Mouse (Mus musculus): ENCODE measurements around the gene Klf13.

The Klf13 gene

DNA sequence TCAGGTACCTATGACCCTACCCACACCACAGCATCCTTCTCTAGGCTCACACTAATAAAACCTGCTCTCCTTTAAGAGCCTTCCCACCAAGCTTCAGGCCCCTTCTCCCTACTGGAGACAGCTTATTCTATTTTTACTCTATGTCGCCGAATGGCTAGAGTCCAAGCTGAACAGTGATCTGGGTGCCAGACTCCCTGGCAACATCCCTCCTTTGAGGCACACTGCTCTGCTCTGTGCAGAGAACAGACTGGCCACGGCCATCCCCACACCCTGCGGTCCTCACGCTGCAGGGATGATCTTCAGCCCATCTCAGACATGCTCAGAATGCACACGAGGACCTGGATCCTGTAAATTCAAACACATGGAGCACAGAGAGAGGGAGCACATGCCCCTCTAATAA is 59.1 kb downstream of the Klf13 start:
- no peak for DNase-seq

DNA sequence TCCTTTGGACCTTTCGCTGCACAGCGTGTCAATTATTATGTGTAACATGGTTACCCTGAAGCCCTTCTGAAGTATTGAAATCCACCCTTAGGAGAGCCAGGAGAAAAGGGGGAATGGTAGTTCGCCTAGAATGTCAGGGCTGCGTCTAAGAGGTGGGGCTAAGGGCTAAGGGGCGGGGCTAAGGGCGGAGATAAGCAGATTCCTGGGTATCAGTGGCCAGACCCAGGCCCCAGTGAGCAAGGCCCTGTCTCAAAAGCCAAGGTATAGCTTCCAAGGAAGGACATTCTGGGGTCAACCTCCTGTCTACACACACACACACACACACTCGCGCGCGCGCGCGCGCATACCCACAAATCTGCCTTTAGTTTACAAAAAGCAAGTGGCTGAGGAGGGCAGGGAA is 61.1 kb downstream of the Klf13 start:
- DNase-seq = no peak

DNA sequence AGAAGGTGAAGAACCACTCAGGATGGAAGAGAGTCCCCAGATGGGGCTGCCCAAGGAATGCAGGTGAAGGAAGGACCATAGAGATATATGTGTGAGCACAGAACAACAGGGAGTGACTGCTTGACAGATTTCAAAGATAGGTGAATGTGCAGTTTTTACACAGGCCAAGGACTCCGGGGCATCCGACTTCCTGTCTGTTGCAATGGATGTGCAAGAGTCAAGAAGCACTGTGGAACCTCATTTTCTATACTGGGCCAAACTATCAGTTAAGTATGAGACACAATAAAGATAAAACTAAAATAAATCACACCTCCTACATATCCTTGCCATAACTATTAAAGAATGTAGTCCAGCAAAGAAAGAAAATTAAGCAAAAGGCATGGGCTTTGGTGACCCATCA is 62.1 kb downstream of the Klf13 start:
- no peak for DNase-seq

DNA sequence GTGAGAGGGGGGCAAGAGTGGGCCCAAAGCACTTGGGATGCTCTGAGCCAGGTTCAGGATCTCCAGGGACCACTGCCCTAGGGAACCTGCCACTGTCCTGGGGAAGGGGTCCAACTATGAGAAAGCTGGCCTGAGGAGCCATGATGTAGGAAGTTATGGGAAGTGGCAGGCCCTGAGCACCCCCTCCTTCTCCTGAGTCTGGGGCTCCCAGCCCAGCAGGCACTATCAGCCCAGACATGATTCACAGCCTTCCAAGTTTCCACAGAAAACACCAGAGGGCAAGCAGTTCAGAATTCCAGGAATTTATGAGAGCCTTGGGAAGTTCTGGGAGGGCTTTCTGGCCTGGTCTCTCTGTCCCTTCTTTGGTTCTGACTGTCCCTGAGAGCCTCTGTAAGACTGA is 63.0 kb downstream of the Klf13 start:
- DNase-seq = no peak

DNA sequence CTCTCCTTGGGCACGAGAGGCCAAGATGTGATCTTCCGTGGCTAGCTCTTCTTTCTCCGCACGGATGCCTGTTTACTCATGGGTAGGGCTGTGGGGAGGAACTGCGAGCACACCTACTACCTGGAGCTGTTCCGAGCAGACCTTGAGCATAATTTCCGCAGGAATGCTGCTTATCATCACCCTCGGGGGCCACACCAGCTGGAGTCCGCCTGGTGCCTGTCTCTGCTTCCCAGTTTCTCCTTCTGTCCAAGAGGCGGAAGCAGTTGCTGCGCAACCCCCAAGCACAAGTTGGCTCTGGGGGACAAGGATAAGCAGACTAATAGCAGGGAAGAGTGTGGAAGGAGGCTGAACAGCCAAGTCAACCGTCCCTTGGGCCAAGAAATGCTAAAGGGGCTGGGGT is 64.8 kb downstream of the Klf13 start:
- DNase-seq = no peak

DNA sequence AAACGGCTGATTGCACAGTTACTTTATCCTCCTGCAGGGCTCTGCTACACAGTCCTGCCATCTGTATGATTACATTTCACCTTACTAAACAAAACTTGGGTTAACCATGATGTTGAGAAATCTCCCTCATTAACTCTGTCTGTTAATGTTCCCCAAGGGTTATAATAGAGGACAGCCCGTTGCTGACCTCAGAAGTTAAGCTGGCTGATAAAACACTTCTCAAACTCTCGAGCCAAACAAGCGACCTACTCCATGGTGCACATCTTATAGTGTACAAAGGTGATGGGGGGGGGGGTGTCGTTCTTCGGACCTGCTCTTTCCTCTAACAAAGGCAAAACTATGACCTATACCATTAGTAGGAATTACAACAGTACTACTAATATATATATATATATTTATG is 67.0 kb downstream of the Klf13 start:
- no peak for DNase-seq

DNA sequence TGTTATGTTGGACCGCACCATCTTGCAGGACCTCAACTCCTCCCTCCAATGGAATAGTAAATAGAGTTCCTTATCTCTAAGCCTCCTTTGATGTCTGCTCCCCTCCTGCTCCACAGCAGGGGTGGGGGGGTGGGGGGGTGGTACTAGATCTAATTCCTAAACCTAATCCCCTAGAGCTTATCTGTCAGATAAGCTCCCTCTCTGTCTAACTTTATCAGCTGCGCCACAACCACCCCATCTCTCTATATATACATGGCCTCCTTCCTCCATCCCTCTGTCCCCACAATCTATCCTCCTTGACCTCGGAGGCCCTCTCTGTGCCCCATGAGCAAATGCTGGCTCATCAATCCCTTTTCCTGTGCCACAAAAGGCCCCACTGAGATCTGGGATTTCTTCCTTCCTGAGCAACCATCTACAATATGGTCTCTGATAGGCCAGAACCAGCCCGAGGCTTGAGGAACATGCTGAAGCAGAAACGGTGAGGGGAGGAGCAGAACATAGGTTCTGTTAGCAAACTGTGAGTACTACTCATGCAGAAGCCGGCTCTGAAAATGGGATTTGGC is 70.3 kb downstream of the Klf13 start:
- no peak for DNase-seq

DNA sequence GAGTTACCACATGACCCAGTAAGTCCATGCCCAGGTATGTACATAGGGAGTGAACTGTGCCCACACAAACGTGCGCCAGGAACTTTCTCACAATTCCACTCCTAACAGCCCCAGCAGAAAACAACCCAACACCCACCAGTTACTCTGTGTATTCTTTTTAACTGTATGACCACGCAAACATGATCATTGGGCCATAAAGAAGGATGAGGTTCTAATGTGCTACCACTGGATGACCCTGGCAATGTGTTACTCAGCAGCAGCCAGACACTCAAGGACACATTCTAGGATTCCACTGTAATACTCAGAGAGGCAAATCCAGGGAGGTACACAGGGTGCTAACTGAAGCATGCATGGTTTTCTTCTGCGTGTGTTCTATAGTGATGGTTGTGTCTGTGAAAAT is 72.8 kb downstream of the Klf13 start:
- no peak for DNase-seq

DNA sequence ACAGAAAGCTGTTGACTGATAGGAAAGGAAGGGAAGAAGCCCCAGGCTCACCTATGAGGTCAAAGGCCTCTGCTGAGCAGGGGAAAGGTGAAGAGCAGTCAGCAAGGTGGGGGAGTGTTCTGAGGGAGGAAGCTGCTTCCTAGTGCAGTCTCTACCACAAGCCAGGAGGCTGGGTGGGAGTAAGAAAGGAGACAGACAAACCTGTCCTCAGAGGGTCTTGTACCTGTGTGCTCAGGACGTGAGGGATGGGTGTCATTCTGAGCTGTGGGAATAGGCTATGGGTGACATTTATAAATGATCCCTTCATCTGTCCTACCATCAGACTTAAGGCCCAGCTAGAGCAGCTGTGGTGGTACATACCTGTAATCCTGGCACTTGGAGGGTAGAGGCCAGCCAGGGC is 75.7 kb downstream of the Klf13 start:
- no peak for DNase-seq

DNA sequence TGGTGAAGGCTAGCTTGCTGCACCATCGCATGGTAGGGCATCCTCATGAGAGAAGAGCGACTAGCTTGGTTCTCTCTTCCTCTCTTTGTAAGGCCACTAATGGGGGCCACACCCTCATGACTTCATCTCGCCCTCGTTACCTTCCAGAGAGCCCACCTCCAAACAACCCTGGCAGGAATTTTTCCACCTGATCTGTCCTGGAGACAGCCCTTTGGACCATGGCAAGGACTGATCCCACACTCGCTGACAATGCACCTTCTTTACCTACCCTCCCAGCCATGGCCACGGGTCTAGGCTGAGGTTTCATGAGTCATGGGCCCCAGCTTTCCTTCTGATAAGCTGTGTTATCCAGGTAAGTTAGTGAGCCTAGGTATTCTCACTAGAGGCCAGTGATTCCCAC is 77.6 kb downstream of the Klf13 start:
- peak; percentile 25 for DNase-seq

DNA sequence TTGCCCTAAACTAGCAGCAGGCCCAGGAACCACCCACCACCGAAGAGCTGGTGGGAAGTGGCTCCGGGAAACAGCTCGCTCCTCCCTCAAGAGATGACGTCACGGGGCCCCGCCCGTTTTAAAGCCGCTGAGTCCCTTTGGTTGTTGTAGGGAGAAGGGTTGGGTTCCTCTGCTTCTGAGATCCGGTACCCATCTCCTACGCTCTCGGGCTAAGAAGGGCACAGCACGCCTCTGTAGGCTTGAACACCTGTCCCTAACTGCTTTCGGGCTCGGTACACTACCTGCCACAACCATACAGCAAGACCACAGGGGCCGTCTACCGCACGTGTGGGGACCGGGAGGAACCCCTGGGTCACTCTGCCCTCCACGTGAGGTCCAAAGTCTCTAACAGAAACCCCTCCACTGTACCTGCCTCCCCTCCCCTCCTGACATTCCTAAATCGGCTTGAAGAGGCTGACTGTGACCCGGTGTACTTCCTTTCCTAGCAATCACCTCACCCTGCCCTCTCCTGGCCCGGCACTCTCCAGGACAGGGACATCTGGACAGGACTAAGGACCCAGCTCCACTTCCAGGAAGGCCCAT is 80.1 kb downstream of the Klf13 start:
- DNase-seq = peak; percentile 90

DNA sequence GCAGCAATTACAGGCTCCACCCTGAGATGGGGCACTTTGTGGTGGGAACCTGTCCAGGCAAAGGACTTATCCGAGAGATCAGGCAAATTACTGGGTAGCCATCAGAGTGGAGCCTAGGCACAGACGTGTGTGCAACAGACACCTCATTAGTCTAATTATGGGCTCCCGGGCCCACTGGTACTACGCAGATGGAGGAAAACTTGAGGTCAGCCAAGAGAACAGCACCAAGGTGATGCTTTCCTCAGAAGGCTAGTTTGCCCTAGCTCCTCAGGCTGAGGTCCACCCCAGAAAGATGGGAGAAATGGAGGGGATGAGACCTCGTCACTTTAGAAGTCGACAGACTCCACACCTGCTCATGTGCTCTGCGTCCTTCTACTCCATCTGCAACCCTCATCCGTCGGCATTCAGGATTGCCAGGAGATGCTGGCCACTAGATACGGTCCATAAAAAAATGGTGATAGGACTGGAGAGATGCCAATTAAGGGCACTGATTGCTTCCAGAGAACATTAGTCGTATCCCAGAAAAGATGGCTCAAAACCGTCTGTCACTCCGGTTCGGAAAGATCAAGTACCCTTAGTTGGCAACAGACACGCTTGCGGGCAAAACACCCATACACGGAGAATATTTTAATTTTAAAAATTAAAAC is 80.8 kb downstream of the Klf13 start:
- no peak for DNase-seq

DNA sequence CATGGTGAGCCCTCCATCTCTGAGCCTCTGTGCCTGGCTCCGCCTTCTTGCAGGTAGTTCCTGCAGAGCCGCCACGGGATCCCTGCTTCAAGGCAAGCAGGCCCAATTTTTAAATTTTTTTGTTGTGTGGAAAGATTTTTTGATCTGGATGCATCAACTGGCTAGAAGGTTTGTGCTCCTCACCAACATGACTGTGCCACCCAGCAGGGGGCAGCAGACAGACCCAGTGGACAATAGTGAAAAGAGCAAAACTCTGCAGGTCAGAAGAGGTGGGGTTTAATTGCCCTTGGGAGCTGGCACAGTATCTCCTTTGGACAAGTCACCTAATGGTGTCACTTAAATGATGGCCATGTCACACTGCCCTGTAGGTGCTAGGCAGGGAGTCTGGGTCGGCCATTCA is 83.4 kb downstream of the Klf13 start:
- DNase-seq = peak; percentile 82

DNA sequence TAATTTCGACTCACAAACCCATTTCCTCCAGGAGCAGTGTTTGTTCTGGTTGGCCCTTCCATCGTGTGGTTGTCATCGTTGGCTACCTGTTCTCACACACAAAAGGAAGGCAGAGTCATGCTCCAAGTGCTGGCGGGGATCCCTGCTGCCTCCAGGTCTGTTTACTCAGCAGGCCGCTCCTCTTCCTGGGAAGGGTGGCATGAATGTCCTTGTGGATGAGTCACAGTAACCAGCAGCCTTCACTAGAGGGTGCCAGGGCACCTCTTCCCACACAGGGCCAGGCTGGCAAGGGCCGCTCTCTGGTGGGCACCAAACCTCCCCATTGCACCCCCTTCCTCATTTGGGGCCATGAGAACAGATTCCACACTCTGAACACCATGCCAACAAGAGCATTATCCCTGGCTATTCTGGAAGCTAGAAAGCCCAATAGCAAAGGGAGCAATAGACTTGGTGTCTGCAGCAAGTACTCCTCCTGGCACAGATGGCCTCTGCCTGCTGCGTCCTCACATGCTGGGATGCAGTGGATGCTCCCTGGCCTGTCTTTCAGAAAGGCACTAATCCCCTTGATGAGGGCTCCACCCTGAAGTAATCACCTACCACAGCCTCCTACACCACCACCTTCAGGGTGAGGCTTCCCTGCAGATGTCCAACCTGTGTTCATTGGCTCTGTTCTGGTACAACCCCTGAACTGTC is 86.7 kb downstream of the Klf13 start:
- DNase-seq = peak; percentile 40

All from kidney, adult 11 months (tissue).